Mouse (Mus musculus) intestine, postnatal 0 days (tissue): ENCODE data around the gene Olfr412. TPM values are rescaled to one million over a fixed set of nuclear protein-coding genes. Genes with fewer than 3 reads are reported as not detected.

Experiments
- ATAC-seq: fragments of 200-750 bp; cut with Nextera tagmentation; 2 replicates; pipeline ENCODE4 v1.8.0; 2017; ENCODE audit warnings: mild to moderate bottlenecking, moderate TSS enrichment, moderate library complexity
- H3K27ac ChIP-seq: fragments of 300-500 bp; sonication (generic); 2 replicates; pipeline ENCODE4 v1.5.1; 2014; ENCODE audit warnings: mild to moderate bottlenecking, low read depth, low read length, moderate library complexity
- H3K27me3 ChIP-seq: fragments of 300-500 bp; sonication (generic); replicated peaks from 2 replicates; pipeline ENCODE4 v1.6.1; 2014; ENCODE audit warnings: low read length, mixed read lengths; ENCODE audit not compliant: control insufficient read depth, insufficient read depth
- H3K36me3 ChIP-seq: fragments of 300-500 bp; sonication (generic); 2 replicates; pipeline ENCODE4 v1.6.1; 2014; ENCODE audit warnings: mild to moderate bottlenecking, moderate library complexity; ENCODE audit not compliant: control insufficient read depth, insufficient read depth
- H3K4me1 ChIP-seq: fragments of 300-500 bp; sonication (generic); replicated peaks from 2 replicates; pipeline ENCODE4 v1.6.1; 2014; ENCODE audit warnings: antibody characterized with exemption, low read length, mixed read lengths; ENCODE audit not compliant: control insufficient read depth, insufficient read depth
- H3K4me2 ChIP-seq: fragments of 300-500 bp; sonication (generic); replicated peaks from 2 replicates; pipeline ENCODE4 v1.6.1; 2014; ENCODE audit warnings: low read depth, mild to moderate bottlenecking, moderate library complexity
- H3K4me3 ChIP-seq: fragments of 300-500 bp; sonication (generic); 2 replicates; pipeline ENCODE4 v1.5.1; 2014; ENCODE audit warnings: low read depth, low read length
- H3K9ac ChIP-seq: fragments of 300-500 bp; sonication (generic); 2 replicates; pipeline ENCODE4 v1.6.1; 2014; ENCODE audit warnings: mild to moderate bottlenecking, low read depth, low read length
- H3K9me3 ChIP-seq: fragments of 300-500 bp; sonication (generic); 2 replicates; pipeline ENCODE4 v1.6.1; 2016; ENCODE audit warnings: mixed run types; ENCODE audit not compliant: control insufficient read depth
- CTCF ChIP-seq: sonication (generic); IDR thresholded peaks from 2 replicates; pipeline ENCODE4 v1.5.1; 2016; ENCODE audit warnings: low read depth, mild to moderate bottlenecking, control low read depth, antibody characterized with exemption, moderate library complexity
- WGBS: fragments of 180-500 bp; shearing (Covaris S2); extraction: QIAGEN DNeasy Blood & Tissue Kit; methylation state at CpG from one replicate; pipeline ENCODE4 v1.1.7; 2014; 5-methylcytosine and 5-hydroxymethylcytosine counted together
- polyA plus RNA-seq: library from polyadenylated mRNA; unstranded; fragments of >200 nt; fragmentation: Nextera tagmentation; extraction: Ambion mirVana; gene quantifications from 2 replicates; pipeline ENCODE4 v1.2.1, GENCODE M21; 2015

Olfr412 gene
- polyA plus RNA-seq, 1 experiment from 2014 or later: not detected

- Histone ChIP-seq H3K27ac (no peak overlapping the region), H3K9ac (no peak overlapping the region), H3K36me3 (no peaks in the 10 kb centered on the region), H3K4me1 (no peaks in the 10 kb centered on the region), H3K27me3 (no peaks in the 10 kb centered on the region), H3K4me3 (no peak overlapping the region), H3K9me3 (no peaks in the 10 kb centered on the region), H3K4me2 (no peak overlapping the region)
- 0 out of 2 replicates have a peak, but pooled peaks have one; percentile 26 for ATAC-seq
- 81% methylated on average over 3 of the region's 3 CpGs for WGBS
- peak; percentile 91 for TF ChIP-seq CTCF
Measured at GRCm38 (mm10) chr11:74376847-74377246, 15.0 kb downstream of the Olfr412 start.

- no peak for TF ChIP-seq CTCF
- ATAC-seq: peak; percentile 51
- Histone ChIP-seq H3K4me2 (no peak overlapping the region), H3K27ac (no peak overlapping the region), H3K9me3 (no peaks in the 10 kb centered on the region), H3K27me3 (no peaks in the 10 kb centered on the region), H3K4me3 (no peak overlapping the region), H3K4me1 (no peaks in the 10 kb centered on the region), H3K36me3 (no peaks in the 10 kb centered on the region; the same call in 1 of the 2 replicates), H3K9ac (no peak overlapping the region)
- 30% methylated on average over 4 of the region's 4 CpGs for WGBS
Measured at GRCm38 (mm10) chr11:74379166-74379873, 17.5 kb downstream of the Olfr412 start.

GRCm38 (mm10) chr11:74385674-74386073, 23.8 kb downstream of the Olfr412 start:
- Histone ChIP-seq H3K4me2 (no peak overlapping the region), H3K9me3 (no peaks in the 10 kb centered on the region), H3K36me3 (peaks cover 25% of the 10 kb centered on the region), H3K9ac (no peak overlapping the region), H3K4me1 (no peaks in the 10 kb centered on the region), H3K27me3 (no peaks in the 10 kb centered on the region), H3K4me3 (no peak overlapping the region), H3K27ac (no peak overlapping the region)
- TF ChIP-seq CTCF: no peak
- ATAC-seq: no peak
- WGBS: 64% methylated on average over 9 of the region's 9 CpGs

- Histone ChIP-seq H3K27ac (no peak overlapping the region), H3K4me2 (no peak overlapping the region), H3K4me1 (no peaks in the 10 kb centered on the region), H3K9ac (no peak overlapping the region), H3K27me3 (no peaks in the 10 kb centered on the region), H3K36me3 (peaks cover 34% of the 10 kb centered on the region), H3K9me3 (no peaks in the 10 kb centered on the region), H3K4me3 (no peak overlapping the region)
- WGBS: 77% methylated on average over 5 of the region's 5 CpGs
- ATAC-seq: no peak
- no peak for TF ChIP-seq CTCF
Measured at GRCm38 (mm10) chr11:74387203-74387602, 25.3 kb downstream of the Olfr412 start.

GRCm38 (mm10) chr11:74391899-74392298, 30.0 kb downstream of the Olfr412 start:
- Histone ChIP-seq H3K4me3 (no peak overlapping the region), H3K27me3 (no peaks in the 10 kb centered on the region), H3K9ac (no peak overlapping the region), H3K27ac (no peak overlapping the region), H3K4me1 (no peaks in the 10 kb centered on the region), H3K36me3 (peaks cover 28% of the 10 kb centered on the region), H3K4me2 (no peak overlapping the region), H3K9me3 (no peaks in the 10 kb centered on the region)
- no peak for ATAC-seq
- no peak for TF ChIP-seq CTCF
- 69% methylated on average over 11 of the region's 11 CpGs for WGBS

GRCm38 (mm10) chr11:74392903-74393302, 31.0 kb downstream of the Olfr412 start:
- peaks cover 21% of the 10 kb centered on the region for H3K36me3 ChIP-seq
- no peak for TF ChIP-seq CTCF

GRCm38 (mm10) chr11:74393489-74393888, 31.6 kb downstream of the Olfr412 start:
- H3K4me1 ChIP-seq: no peaks in the 10 kb centered on the region
- H3K36me3 ChIP-seq: peaks cover 19% of the 10 kb centered on the region
- no peak overlapping the region for H3K4me3 ChIP-seq
- TF ChIP-seq CTCF: no peak
- no peak overlapping the region for H3K9ac ChIP-seq
- WGBS: 56% methylated on average over 5 of the region's 5 CpGs
- H3K27ac ChIP-seq: no peak overlapping the region
- H3K4me2 ChIP-seq: no peak overlapping the region
- ATAC-seq: no peak
- H3K27me3 ChIP-seq: no peaks in the 10 kb centered on the region
- no peaks in the 10 kb centered on the region for H3K9me3 ChIP-seq

More at GRCm38 (mm10) chr11:74392903-74393302, 31.0 kb downstream of the Olfr412 start:
- no peak overlapping the region for H3K9ac ChIP-seq
- no peaks in the 10 kb centered on the region for H3K4me1 ChIP-seq
- no peak overlapping the region for H3K4me2 ChIP-seq
- H3K9me3 ChIP-seq: no peaks in the 10 kb centered on the region
- no peak overlapping the region for H3K27ac ChIP-seq
- ATAC-seq: no peak
- H3K4me3 ChIP-seq: no peak overlapping the region
- WGBS: 87% methylated on average over 6 of the region's 6 CpGs
- H3K27me3 ChIP-seq: no peaks in the 10 kb centered on the region
